In genomic region chr17:27012909-27013308, GRCm38 (mm10) we compare ENCODE assay signal across 12 mouse cellular contexts. TPM values are rescaled to one million over a fixed set of nuclear protein-coding genes. Genes with fewer than 3 reads are reported as not detected.
DNase-seq lines count a peak whose midpoint lies in the region; ATAC-seq and TF ChIP-seq lines count a peak whose summit lies in the region.
"Had no signal": no experiment of that assay in that cellular context is flagged by ENCODE, and none has a peak within 500 bp of the region (broad histone marks: within the 10 kb centered on the region; RNA-seq: fewer than 3 reads in every experiment).

No protein-coding gene starts in this region.

- H3K4me3 ChIP-seq in kidney, embryonic 15.5 days (replicated peaks): no peak overlapping the region
- no peak overlapping the region for H3K4me3 ChIP-seq in midbrain, postnatal 0 days (ENCODE audit: low read depth, low read length)

- 23% methylated on average over 6 of the region's 6 CpGs for WGBS in kidney, embryonic 15.5 days
- WGBS in midbrain, postnatal 0 days: 43% methylated on average over 6 of the region's 6 CpGs

- TF ChIP-seq CTCF in midbrain, postnatal 0 days (IDR thresholded peaks at IDR 0.05): no peak

- no peak overlapping the region for H3K9ac ChIP-seq in kidney, embryonic 15.5 days
- H3K9ac ChIP-seq in midbrain, postnatal 0 days (replicated peaks; ENCODE audit: low read length, poor library complexity, severe bottlenecking): no peak overlapping the region

- H3K27me3 ChIP-seq in kidney, embryonic 15.5 days: no peaks in the 10 kb centered on the region
- no peaks in the 10 kb centered on the region for H3K27me3 ChIP-seq in midbrain, postnatal 0 days (ENCODE audit: insufficient read depth, low read length)

- ATAC-seq in kidney, embryonic 15.5 days (replicated peaks; ENCODE audit: low FRiP score): no peak
- no peak for ATAC-seq in midbrain, postnatal 0 days (ENCODE audit: low FRiP score)
- ATAC-seq: forebrain, embryonic 14.5 days; intestine, postnatal 0 days had no signal

- peak overlapping the region; percentile 29; the same call in 1 of the 2 replicates for H3K4me2 ChIP-seq in kidney, embryonic 15.5 days
- no peak overlapping the region for H3K4me2 ChIP-seq in midbrain, postnatal 0 days (ENCODE audit: low read depth, low read length, poor library complexity, severe bottlenecking)

- H3K4me1 ChIP-seq in kidney, embryonic 15.5 days: peaks cover 18% of the 10 kb centered on the region
- H3K4me1 ChIP-seq in midbrain, postnatal 0 days (ENCODE audit: insufficient read depth, low read length): no peaks in the 10 kb centered on the region

- intact Hi-C loops in gastrocnemius, postnatal 14 days (cut with DNase I; ENCODE audit: low total_unique reads): no loop called here

- H3K36me3 ChIP-seq in kidney, embryonic 15.5 days: no peaks in the 10 kb centered on the region
- no peaks in the 10 kb centered on the region for H3K36me3 ChIP-seq in midbrain, postnatal 0 days (ENCODE audit: insufficient read depth, low read length)

- peak overlapping the region; percentile 49; the same call in 1 of the 2 replicates for H3K27ac ChIP-seq in kidney, embryonic 15.5 days
- no peak overlapping the region for H3K27ac ChIP-seq in midbrain, postnatal 0 days (ENCODE audit: low read depth, low read length)

- DNase-seq in kidney, postnatal 10 days: no peak
- peak; percentile 26 for DNase-seq in thymus, postnatal 0 days (ENCODE audit: low spot score)
- DNase-seq in thymus, postnatal 36 days: no peak
- DNase-seq in liver: peak; percentile 40
- no peak for DNase-seq in gastrocnemius, postnatal 14 days
- DNase-seq in MN1 (ENCODE audit: low spot score): no peak
- DNase-seq in midbrain, postnatal 0 days (ENCODE audit: low spot score): no peak
- DNase-seq: adrenal gland, postnatal 25 days; cerebellum, postnatal 36 days had no signal

- no peaks in the 10 kb centered on the region for H3K9me3 ChIP-seq in kidney, embryonic 15.5 days (replicated peaks)
- no peaks in the 10 kb centered on the region for H3K9me3 ChIP-seq in midbrain, postnatal 0 days (ENCODE audit: low read length)

RNA-seq across cellular contexts. Expression of gene Bak1, which starts 15.9 kb away (rescaled TPM):
- 7.1 and 8.5 TPM in 2 replicates for polyA plus RNA-seq in kidney, embryonic 15.5 days (2015; fragmentation: Nextera tagmentation; extraction: Ambion mirVana)
- 5.8 and 6.9 TPM in 2 replicates for polyA plus RNA-seq in thymus, postnatal 0 days (2015; fragmentation: Nextera tagmentation; extraction: Ambion mirVana)
- total RNA-seq in gastrocnemius, postnatal 14 days (2021): 10 to 100 TPM; 24.7 to 27.9 TPM
- 57.3 and 82.4 TPM in 2 replicates for total RNA-seq in midbrain, postnatal 0 days (2014; rRNA removed)
- polyA plus RNA-seq in midbrain, postnatal 0 days (2015; fragmentation: Nextera tagmentation; extraction: Ambion mirVana): 3.9 and 5.3 TPM in 2 replicates

RNA-seq across cellular contexts. Expression of gene Zbtb9, which starts 39.9 kb away (rescaled TPM):
- polyA plus RNA-seq in kidney, embryonic 15.5 days (2015; fragmentation: Nextera tagmentation; extraction: Ambion mirVana): 18.4 and 20.0 TPM in 2 replicates
- polyA plus RNA-seq in thymus, postnatal 0 days (2015; fragmentation: Nextera tagmentation; extraction: Ambion mirVana): 21.1 and 24.0 TPM in 2 replicates
- total RNA-seq in gastrocnemius, postnatal 14 days (2021): 1 to 10 TPM; 1.6 to 2.6 TPM
- total RNA-seq in midbrain, postnatal 0 days (2014; rRNA removed): 16.1 and 19.4 TPM in 2 replicates
- 6.6 and 6.7 TPM in 2 replicates for polyA plus RNA-seq in midbrain, postnatal 0 days (2015; fragmentation: Nextera tagmentation; extraction: Ambion mirVana)

RNA-seq across cellular contexts. Expression of gene Itpr3, which starts 44.2 kb away (rescaled TPM):
- polyA plus RNA-seq in kidney, embryonic 15.5 days (2015; fragmentation: Nextera tagmentation; extraction: Ambion mirVana): 7.4 and 8.3 TPM in 2 replicates
- polyA plus RNA-seq in thymus, postnatal 0 days (2015; fragmentation: Nextera tagmentation; extraction: Ambion mirVana): 4.5 and 4.9 TPM in 2 replicates
- 1 to 10 TPM; 4.2 to 5.7 TPM for total RNA-seq in gastrocnemius, postnatal 14 days (2021)
- 4.5 and 4.7 TPM in 2 replicates for total RNA-seq in midbrain, postnatal 0 days (2014; rRNA removed)
- 0.39 and 0.90 TPM in 2 replicates for polyA plus RNA-seq in midbrain, postnatal 0 days (2015; fragmentation: Nextera tagmentation; extraction: Ambion mirVana)

Comparison
In these comparisons a context has a peak if more than half of its experiments do, and no peak if none do; other contexts are left out.
1. DNase-seq: peak in thymus, postnatal 0 days (single experiment) and liver (single experiment); none in kidney, postnatal 10 days (single experiment), thymus, postnatal 36 days (0 of 2), gastrocnemius, postnatal 14 days (single experiment), MN1 (single experiment) and midbrain, postnatal 0 days (single experiment).